Mouse (Mus musculus) urinary bladder, adult 18-20 months (tissue): ENCODE measurements around the gene Oxnad1.
A peak's percentile ranks its signal among the peaks of the same experiment; 100 is the strongest.
"Not testable (repeated sequence)": the region's sequence is repeated elsewhere in the genome, so short reads cannot be mapped to it uniquely, and the experiment has no call there.

Source experiments
- DNase-seq, 2 experiments: peaks; one replicate each; pipeline ENCODE4 v3.0.0; 2022; ENCODE audit warnings: low spot score in 2 of 2, mixed read lengths in 2 of 2

Gene Oxnad1

DNA sequence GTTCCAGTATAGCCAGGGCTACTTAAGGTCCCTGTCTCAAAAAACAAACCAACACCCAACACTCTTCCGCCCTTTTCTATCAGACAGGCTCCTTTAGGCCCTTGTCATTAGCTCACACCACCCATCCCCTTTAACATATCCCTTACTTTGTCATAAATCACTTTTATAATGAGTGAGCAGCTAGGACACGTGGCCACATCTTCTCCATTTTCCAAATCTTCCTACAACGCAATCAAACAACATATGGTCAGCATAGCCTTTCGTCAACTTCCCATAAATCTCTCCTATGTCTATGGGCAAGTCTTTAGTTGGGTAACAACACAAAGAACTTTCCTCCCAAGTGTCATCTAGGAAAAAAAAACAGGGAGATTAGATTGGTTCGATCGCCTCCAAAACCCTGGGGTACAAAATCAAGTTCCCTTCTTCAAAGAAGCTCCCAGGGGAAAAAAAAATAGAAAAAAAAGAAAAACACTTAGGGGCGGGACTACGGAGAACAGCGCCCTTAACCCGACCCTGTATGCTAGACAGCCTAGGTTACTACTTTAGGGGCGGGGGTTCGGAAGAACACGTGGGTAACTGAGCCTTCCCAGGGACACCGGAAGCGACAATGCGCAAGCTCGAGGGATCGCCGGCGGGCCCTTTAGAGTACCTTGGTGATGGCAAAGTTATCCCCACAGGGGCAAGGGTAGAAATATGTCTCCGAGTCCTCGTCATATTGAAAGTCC, at the start of gene Oxnad1:
Oxnad1 (plus strand) TSS at position 614 of the 725 bp plus-strand sequence.
- no peak for DNase-seq

DNA sequence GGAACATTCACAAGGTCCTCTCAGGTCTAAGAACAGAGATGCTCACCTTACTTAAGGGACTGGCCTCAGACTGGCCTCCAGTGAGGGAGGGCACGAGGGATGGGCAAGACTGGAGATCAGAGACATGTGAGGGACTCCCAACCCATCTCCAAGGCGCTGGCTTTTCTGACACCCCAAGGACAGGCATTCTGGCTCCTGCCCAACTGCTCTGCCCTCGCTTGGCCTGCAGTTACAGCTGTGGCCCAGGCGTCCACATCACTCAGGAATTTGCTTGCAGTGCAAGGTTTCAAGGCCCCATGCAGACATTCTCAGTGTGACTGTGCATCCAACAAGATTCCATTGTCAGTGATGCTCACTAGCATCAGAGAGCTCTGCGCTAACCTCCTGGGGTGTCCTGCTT, 48.7 kb upstream of the Oxnad1 start:
- DNase-seq, result no peak

DNA sequence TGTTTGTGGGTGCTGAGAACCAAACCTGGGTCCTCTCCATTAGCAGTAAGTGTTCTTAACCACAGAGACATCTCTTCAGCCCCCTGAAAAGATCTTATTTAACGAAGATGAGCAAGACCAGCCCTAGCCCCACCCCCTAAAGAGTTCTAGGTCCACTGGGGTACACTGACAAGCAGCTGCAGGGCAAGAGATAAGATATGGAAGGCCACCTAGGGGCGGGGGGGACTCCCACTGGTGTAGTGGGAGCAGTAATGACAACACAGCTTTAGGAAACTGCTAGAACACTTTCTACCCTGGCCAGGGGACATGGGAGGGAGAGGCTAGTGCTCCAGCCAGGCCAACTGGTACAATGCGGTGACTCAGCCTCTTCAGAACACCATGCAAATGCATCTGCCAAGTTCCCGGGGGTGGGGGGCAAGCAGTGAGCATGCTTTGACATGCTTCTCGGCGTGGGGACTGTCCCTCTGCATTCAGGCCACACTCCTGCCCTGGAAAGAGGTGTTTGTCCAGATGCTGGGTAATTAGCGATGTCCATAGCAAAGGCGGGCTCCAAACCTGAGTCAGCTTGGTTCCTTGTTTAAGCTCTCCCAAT, 47.4 kb upstream of the Oxnad1 start:
- DNase-seq, result no peak

DNA sequence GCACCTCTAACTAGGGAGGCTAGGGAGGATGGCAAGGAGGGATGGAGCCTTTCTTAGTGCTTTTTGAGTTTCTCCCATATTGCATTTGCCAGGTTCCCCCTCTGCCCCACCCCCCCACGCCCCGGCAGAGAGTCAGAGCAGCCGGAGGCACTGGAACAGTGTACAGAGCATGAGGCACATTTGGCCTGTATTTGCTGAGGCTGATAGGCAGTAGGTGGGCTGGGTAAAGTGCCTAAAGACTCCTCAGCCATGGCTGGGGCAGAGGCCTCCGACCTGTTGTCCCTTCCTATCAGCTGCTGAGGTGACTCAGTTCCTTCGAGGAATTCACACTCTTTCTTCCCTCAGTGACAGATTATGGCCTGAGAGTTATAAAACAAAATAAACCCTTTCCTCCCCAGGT, 43.1 kb upstream of the Oxnad1 start:
- no peak for DNase-seq

DNA sequence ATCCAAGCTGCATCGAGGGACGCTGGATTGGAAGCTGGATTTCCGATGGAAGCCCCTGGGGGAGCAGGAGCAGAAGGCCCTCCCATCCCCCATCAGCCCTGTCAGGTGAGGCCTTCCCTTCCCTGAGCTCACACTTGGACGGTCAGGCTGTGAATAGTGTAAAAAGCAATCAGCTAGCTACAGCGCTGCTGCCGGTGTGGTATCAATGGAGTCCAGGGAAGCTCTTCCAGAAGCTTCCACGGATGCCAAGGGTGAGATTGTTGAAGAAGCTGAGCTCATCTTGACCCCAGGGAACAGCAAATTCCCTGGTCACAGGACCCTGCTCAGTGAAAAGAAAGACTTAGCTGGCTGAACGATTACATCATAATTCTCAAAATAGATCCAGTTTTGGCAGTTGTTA, 38.8 kb upstream of the Oxnad1 start:
- DNase-seq, result no peak

DNA sequence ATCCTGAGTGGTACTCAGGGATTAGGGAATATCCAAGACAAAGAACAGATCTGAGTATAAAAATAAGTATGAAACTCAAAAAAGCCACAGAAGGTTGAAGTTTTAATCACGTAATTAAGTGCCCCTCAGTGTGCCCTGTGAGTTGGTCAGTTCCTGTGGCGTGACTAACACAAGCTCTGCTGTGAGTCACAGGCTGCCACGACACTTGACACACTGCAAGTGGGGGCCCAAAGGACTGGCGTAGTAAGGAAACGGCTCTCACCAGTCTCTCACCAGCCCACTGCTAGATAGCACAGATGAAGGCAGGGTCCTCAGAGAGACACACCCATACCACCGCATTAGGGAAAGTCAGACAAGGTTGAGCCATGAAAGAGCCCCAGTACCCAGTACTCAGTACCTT, 35.0 kb upstream of the Oxnad1 start:
- no peak for DNase-seq

DNA sequence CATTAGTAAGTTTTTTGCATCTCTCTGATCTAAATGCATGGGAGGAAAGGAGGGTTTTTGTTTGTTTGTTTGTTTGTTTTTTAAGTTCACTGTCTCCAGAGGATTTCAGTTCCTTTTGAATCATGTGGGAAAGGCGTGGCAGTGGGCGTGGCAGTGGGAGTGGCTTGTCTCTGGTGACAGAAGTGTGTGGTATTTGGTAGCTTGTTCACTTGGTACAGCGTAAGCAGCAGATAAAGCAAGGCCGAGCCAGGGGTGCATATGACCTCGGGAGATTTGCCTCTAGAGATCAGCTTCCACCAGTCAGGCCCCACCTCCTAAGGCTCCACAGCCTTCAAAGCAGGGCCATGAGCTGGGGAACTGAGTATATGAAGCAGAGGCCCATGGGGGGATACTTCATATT, 31.3 kb upstream of the Oxnad1 start:
- no peak for DNase-seq

DNA sequence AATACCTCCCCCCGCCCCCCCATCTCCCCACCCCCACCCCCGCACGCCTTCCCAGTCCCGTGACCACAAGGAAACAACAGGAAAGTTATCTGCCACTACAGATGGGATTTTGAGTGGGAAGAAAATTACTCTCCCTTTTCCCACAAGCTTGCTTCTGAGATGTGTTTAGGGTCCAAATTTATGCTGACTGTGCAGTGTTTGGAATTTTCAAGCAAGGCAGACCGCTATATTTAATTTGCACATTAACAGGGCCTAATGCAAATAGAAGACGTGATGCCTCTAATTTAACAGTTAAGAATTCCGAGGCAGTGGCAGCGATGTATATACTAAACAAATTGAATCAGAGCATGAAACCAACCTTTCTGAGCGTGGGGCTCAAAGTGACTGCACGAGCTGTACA, 30.4 kb upstream of the Oxnad1 start:
- DNase-seq, result no peak

DNA sequence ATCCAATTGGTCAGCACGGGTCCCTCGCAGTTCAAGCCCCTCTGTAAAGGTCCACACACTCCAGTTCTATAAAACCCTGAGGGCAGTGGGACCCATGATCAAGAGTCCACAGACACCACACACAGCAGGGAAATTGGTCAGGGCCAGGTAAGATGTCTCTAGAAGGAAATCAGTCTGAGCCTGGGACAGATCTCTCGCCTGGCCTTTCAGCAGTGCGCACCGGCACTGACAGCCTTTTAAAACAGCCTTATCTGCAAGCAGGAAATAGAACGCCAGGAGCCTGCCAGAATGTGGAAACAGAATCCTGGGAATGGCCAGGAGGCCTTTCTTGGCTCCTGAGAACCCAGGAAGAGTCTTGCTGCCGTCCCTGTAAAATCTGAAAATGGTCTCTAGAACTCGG, 29.4 kb upstream of the Oxnad1 start:
- no peak for DNase-seq

DNA sequence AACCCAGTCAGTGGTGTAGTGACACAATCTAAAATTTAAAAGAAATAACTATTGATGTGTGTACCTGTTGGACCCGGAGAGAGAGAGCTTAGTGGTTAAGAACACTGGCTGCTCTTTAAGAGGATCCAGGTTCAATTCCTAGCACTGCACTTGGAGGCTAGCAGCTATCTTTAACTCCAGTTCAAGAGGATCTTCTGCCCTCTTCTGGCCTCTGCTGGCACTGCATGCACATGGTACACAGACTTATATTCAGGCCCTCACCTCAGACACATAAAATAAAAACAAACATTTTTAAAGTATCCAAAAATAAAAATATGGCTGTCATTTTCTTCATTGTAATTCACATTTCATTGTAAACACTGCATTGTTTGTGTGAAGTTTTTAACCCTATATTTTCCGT, 28.5 kb upstream of the Oxnad1 start:
- no peak for DNase-seq

DNA sequence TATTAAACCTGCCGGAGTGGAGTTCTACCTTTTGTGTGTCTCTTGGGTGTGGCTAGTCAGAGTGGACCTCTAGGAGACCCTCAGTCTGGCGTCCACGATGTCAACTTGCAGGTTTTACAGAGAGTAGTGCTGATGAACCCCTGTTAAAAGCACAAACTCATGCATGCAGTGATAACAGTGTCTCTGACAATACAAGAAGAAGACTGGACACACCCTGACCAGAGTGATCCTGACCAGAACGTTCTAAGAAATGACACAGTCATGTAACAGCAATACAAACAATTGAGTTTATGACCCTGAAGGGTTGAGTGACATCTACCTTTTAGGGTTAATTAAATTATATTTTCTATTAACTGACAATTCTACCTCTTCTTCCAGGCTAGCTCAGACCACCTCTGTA, 27.5 kb upstream of the Oxnad1 start:
- no peak for DNase-seq

DNA sequence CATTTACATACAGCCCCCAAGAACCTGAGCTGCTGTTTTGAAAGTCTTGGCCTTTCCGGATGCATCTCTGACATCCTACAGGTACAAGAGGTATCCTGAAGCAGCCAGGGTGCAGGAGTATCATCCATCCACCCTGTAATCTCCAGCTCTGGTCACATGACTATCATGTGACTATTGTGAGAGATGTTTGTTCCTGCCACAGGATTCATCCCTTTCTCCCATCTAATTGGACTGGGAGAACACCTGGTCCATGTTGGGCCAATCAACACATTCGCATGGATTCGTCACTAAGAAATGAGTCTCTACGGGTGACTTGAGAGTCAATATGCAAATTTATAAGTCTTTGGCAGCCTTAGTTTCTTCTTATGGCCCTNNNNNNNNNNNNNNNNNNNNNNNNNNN, 23.8 kb upstream of the Oxnad1 start:
- no peak for DNase-seq

DNA sequence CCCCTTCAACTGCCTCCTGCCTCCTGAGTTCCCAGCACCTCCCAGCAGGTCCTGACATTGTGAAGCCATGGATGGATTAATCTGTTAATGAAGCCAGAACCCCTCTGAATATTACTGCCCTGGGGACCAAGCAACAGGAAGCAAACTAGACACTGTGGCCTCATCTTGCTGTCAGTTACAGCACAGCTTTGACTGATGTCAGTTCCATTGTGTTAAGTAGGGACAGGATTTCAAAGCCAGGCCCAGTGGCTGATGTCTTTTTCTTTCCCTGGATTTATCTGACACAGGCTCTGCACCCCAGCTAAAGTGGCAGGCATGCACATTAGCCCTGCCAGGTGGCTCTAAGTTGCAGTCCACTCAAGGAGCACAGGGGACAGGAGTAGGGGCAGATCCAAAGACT, 12.4 kb upstream of the Oxnad1 start:
- no peak for DNase-seq

DNA sequence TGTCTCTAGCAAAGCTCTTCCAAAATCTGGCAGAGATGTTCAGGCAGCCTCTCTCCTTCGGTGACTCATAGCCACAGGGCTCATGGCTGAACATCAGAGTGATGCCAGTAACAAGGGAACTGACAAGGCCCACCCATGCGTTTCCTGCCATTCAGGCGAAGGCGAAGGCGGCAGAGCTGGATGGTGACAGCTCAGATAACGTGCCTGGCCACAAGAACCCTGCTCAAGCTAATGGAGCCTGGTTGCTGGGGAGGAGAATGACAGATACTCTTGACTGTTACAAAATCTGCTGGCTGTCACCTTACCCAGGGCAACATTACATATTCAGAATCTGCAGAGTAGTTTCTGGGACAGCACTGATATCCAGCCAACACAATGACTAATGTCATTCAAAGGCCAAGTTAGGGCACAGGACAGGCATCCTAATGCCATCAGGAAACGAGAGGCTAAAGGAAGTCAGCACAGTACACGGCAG, 11.9 kb upstream of the Oxnad1 start:
- DNase-seq, result no peak

DNA sequence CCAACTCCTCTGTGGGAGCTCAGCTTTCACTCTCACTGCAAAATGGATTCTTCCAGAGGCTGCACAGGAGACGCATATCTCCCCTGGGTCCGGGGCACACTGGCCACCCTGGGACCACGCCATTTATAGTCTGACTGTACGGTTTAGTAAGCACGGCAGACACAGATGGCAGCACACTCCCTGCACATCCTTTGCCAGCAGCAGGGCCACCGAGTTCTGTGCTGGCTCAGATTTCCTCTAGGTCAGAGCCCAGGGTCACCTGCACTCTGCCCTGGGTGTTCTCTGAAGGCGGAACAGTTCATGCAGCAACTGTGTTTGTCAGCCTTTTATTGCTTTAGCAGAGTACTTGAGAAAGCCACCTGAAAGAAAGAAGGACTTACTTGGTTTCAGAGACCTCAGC, 11.3 kb upstream of the Oxnad1 start:
- DNase-seq, result no peak

DNA sequence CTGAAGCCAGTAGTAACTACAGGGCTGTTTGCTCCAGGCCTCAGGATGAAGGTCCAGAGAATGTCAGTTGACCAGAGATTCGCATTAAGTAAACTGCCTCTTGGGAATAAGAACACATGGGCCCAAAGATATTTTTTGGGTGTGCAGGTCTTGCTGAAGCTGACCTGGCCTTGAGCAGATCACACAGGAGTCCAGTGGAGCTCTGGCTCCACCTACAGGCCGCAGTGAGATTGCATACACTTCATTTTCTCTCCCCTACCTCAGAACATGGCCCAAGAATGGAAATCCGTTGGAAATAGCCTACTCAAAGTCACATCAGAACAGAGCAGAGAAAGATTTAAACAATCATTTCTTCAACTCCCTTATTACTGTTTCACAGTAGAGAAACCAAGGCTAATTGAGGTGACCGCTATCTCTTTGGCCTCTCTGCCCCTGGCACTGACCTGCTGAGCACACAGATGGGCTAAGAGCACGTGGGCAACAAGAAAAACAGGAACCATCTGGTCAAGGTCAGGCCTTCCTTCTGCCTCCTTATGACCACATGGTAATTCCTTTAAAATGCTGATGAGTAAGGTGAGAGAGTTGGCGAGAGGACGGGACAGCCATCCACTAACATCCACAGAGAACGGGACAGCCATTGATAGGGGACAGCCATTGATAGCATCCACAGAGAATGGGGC, 8.1 kb upstream of the Oxnad1 start:
- peak; percentile 31 to 53 for DNase-seq

DNA sequence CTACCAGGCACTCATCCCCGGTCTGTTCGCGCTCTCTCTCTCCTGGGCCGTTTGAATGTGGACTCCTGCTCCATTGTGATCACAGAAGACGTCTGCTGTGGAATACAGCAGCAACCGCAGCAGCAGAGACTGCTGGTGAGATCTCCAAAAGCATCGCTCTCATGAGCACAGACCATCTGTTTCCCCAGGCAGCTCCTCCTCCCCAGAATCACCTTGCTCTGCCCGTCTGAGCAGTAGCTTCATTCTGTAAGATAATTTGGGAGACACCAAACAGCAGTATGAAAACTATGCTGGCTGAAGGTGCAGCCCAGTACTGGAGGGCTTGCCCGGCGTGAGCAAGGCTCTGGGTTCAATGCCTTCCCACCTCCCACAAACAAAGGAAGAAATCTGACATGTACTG, 4.1 kb upstream of the Oxnad1 start:
- no peak for DNase-seq

DNA sequence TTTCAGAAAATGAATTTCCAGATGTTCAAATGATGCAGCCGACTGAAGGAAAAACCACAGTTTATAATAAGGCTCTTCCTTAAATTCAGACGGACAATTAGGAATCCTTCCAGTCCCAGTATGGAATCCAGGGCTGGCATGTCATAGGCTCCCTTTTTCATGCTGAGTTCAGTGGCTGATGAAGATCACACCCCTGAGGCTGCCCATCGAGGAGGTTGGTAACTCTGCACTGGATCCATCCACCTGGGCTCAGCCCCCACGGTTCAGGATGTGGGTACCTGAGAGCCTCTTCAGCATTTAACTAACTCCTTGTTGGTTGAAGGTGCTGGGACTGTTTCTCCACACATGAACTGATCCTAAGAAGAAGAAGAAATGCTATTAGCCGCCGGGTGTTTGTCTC, 2.3 kb upstream of the Oxnad1 start:
- no peak for DNase-seq

DNA sequence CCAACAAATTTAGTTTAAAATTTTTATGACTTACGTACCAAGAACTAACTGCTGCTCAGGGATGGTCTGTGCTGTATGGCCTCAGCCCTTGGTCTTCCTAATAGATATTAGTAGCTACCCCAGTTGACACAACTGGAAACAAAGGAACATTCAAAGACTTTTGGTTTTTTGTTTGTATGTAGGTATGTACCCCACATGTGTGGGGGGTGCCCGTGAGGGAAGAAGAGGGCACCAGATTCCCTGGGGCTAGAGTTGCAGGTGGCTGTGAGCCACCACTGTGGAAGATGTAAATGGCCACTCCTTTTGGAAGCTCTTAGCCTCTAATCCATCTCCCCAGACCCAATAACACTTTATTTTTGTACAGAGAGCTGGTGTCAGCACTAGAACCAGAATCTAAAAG, 1.7 kb upstream of the Oxnad1 start:
- DNase-seq, result no peak

DNA sequence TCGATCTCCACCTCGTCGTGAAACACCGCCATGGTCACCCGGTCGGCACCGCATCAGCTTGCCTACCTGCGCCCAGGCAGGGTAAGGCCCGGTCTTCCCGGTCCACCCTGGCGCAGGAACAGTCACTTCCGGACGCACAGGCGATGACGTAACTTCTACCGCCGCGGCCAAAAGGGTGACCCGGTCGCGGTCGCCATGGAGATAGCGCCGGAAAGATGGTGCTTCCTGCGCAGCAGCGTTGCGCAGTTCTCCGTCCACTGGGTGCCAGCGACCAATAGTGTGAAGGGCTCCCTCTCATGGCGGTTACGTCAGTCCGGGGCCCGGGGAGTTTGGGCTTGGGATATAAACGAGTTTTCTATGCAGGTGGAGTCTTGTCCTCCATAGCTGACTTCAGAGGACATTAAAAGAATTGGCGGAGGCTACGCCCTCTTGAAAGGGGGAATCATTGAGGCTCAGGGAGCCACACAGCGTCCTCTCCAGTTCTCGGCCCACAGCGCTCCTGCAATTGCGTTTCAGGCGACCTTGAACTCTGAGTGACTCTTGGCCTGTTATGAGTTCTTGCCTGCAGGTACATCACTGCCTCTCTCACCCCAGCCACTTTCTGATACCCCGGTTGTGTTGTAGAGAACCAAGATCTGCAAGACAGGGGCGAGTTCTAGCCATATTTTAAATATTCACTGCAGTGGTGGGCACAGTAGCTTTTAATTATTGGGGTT, 470 bp downstream of the Oxnad1 start, which contains the start of gene Dph3:
Dph3 (minus strand) TSS at position 244 of the 716 bp plus-strand sequence.
- peak; percentile 99 for DNase-seq

DNA sequence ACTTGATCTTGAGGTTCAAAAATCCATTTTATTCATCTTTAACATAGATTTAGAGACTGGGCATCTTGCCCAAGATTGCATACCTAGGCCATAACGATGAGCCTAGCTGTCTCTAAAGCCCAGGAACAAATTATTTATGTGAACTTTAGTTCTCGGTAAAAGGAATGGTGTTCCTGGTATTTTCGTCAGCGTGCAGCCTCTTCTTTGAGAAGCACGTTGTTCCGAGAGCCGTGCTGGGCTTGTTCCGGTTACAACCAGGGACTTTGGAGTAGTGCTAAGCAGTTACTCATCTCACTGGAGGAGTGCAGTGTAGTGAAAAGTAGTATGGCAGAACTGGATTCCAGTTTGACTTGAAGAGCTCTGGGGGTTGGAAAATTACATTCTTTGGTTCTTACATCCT, 1.1 kb downstream of the Oxnad1 start:
- DNase-seq, result no peak

DNA sequence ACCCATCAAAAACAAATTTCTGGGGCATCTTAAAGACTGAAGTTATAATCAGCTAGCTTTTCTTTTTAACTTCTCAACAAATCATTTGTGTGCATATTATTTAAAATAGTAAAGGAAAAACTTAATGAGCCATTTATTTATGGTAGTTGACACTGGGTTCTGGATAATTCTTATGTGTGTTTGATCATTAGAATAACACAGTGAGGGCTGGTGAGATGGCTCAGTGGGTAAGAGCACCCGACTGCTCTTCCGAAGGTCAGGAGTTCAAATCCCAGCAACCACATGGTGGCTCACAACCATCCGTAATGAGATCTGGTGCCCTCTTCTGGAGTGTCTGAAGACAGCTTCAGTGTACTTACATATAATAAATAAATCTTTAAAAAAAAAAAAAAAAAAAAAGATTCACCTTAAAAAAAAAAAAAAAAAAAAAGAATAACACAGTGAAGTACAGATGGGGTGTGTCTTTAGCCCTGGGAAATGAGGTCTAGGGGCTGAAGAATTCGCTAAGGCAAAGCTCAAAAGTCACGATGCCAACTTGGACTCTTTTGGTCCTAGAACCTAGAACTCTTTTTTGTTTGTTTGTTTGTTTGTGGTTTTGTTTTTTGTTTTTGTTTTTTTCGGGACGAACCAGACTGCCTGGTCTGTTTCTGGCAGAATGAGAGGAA, 2.5 kb downstream of the Oxnad1 start:
- not testable (repeated sequence) for DNase-seq
